Mouse (Mus musculus) small intestine, adult 2 months (tissue): ENCODE data around the gene Marcksl1. TPM values are rescaled to one million over a fixed set of nuclear protein-coding genes. Genes with fewer than 3 reads are reported as not detected.
A peak's percentile ranks its signal among the peaks of the same experiment; 100 is the strongest.

Experiments
- H3K27ac ChIP-seq: fragments of 200-500 bp; 2 replicates; pipeline ENCODE4 v1.5.1; 2012; ENCODE audit warnings: low read depth, low read length, control low read depth, inconsistent platforms; ENCODE audit not compliant: insufficient read depth
- H3K27me3 ChIP-seq: fragments of 200-500 bp; 2 replicates; pipeline ENCODE4 v1.6.1; 2012; ENCODE audit warnings: mild to moderate bottlenecking, moderate library complexity, low read length, inconsistent platforms; ENCODE audit not compliant: control insufficient read depth, insufficient read depth
- H3K36me3 ChIP-seq: fragments of 200-500 bp; 2 replicates; pipeline ENCODE4 v1.6.1; 2012; ENCODE audit warnings: mild to moderate bottlenecking, low read length, control low read depth, inconsistent platforms; ENCODE audit not compliant: control insufficient read depth, insufficient read depth
- H3K4me1 ChIP-seq: fragments of 200-500 bp; 2 replicates; pipeline ENCODE4 v1.6.1; 2012; ENCODE audit warnings: low read length, inconsistent platforms, mixed read lengths; ENCODE audit not compliant: control insufficient read depth, insufficient read depth, insufficient read length
- H3K4me3 ChIP-seq: fragments of 200-500 bp; 2 replicates; pipeline ENCODE4 v1.5.1; 2012; ENCODE audit warnings: low read depth, mild to moderate bottlenecking, control low read depth, inconsistent platforms, low read length, moderate library complexity
- CTCF ChIP-seq: fragments of 200-500 bp; IDR thresholded peaks from 2 replicates; pipeline ENCODE4 v1.5.1; 2012; ENCODE audit warnings: low read depth, mild to moderate bottlenecking, control low read depth, inconsistent platforms, low read length, moderate library complexity, mixed read lengths; ENCODE audit not compliant: insufficient replicate concordance, insufficient read length; ENCODE audit errors: extremely low read depth
- POLR2A ChIP-seq: fragments of 200-500 bp; IDR thresholded peaks from 2 replicates; pipeline ENCODE4 v1.6.1; 2012; ENCODE audit warnings: low read depth, mild to moderate bottlenecking, control low read depth, inconsistent platforms, low read length, moderate library complexity
- WGBS: fragments of 180-500 bp; shearing (Covaris S2); methylation state at CpG from one replicate; pipeline ENCODE4 v1.1.7; 2018; 5-methylcytosine and 5-hydroxymethylcytosine counted together
- polyA plus RNA-seq: library from polyadenylated mRNA; depleted of rRNA; stranded (reverse); fragments of >200 nt; gene quantifications from 2 replicates; pipeline ENCODE4 v1.2.3, GENCODE M21; 2012

The Marcksl1 gene
- polyA plus RNA-seq, 1 experiment, result 37.3 TPM

GRCm38 (mm10) chr4:129495672-129496562 lies 17.5 kb upstream of the Marcksl1 start:
- peaks cover 11% of the 10 kb centered on the region for H3K4me1 ChIP-seq
- H3K4me3 ChIP-seq, result no peak overlapping the region
- no peak for TF ChIP-seq POLR2A
- peak; percentile 19; the same call in 1 of the 2 replicates for TF ChIP-seq CTCF
- no peaks in the 10 kb centered on the region for H3K36me3 ChIP-seq
- H3K27me3 ChIP-seq, result 0 out of 2 replicates have a peak, but pooled peaks cover 6% of the 10 kb centered on the region
- 32% methylated on average over 16 of the region's 16 CpGs for WGBS
- peak overlapping the region; percentile 22; the same call in 1 of the 2 replicates for H3K27ac ChIP-seq

GRCm38 (mm10) chr4:129496631-129497030 lies 16.8 kb upstream of the Marcksl1 start:
- peaks cover 9% of the 10 kb centered on the region for H3K4me1 ChIP-seq
- peak overlapping the region; percentile 22; the same call in 1 of the 2 replicates for H3K27ac ChIP-seq
- H3K36me3 ChIP-seq, result no peaks in the 10 kb centered on the region
- TF ChIP-seq CTCF (no peak), POLR2A (no peak)
- H3K27me3 ChIP-seq, result 0 out of 2 replicates have a peak, but pooled peaks cover 1% of the 10 kb centered on the region
- 0 out of 2 replicates have a peak overlapping the region, but pooled peaks have one; percentile 4 for H3K4me3 ChIP-seq
- WGBS, result 44% methylated on average over 6 of the region's 6 CpGs

GRCm38 (mm10) chr4:129498941-129499340 lies 14.4 kb upstream of the Marcksl1 start:
- no peaks in the 10 kb centered on the region for H3K36me3 ChIP-seq
- peaks cover 23% of the 10 kb centered on the region for H3K4me1 ChIP-seq
- H3K27me3 ChIP-seq, result no peaks in the 10 kb centered on the region
- no peak for TF ChIP-seq CTCF
- TF ChIP-seq POLR2A, result no peak
- H3K4me3 ChIP-seq, result no peak overlapping the region
- H3K27ac ChIP-seq, result no peak overlapping the region
- 76% methylated on average over 3 of the region's 3 CpGs for WGBS

GRCm38 (mm10) chr4:129500017-129500416 lies 13.4 kb upstream of the Marcksl1 start:
- Histone ChIP-seq H3K27ac (peak overlapping the region; percentile 83; the same call in 1 of the 2 replicates), H3K4me3 (peak overlapping the region; percentile 77), H3K4me1 (peaks cover 28% of the 10 kb centered on the region), H3K36me3 (no peaks in the 10 kb centered on the region), H3K27me3 (no peaks in the 10 kb centered on the region)
- TF ChIP-seq CTCF (no peak), POLR2A (no peak)
- WGBS, result 84% methylated on average over 8 of the region's 8 CpGs

GRCm38 (mm10) chr4:129500607-129501566 lies 12.5 kb upstream of the Marcksl1 start:
- Histone ChIP-seq H3K27ac (peak overlapping the region; percentile 83), H3K4me3 (peak overlapping the region; percentile 77), H3K27me3 (no peaks in the 10 kb centered on the region), H3K36me3 (no peaks in the 10 kb centered on the region), H3K4me1 (peaks cover 28% of the 10 kb centered on the region)
- no peak for TF ChIP-seq CTCF
- no peak; the same call in 1 of the 2 replicates for TF ChIP-seq POLR2A
- 2% methylated on average over 41 of the region's 49 CpGs for WGBS

GRCm38 (mm10) chr4:129502327-129502888 lies 11.0 kb upstream of the Marcksl1 start:
- Histone ChIP-seq H3K36me3 (no peaks in the 10 kb centered on the region), H3K4me1 (peaks cover 22% of the 10 kb centered on the region), H3K27ac (peak overlapping the region; percentile 93), H3K4me3 (peak overlapping the region; percentile 9; the same call in 1 of the 2 replicates), H3K27me3 (no peaks in the 10 kb centered on the region)
- 11% methylated on average over 9 of the region's 9 CpGs for WGBS
- TF ChIP-seq POLR2A (no peak), CTCF (no peak)
